Mouse (Mus musculus) cerebellum, postnatal 36 days (tissue): Measurements from ENCODE around the gene Adam1a.
"Not testable (repeated sequence)": the region's sequence is repeated elsewhere in the genome, so short reads cannot be mapped to it uniquely, and the experiment has no call there.

Experiments used
- DNase-seq, 2 experiments: peaks; one replicate each; pipeline ENCODE4 v3.0.0; 2021 to 2022; ENCODE audit warnings: mixed read lengths in 2 of 2

The Adam1a gene

DNA sequence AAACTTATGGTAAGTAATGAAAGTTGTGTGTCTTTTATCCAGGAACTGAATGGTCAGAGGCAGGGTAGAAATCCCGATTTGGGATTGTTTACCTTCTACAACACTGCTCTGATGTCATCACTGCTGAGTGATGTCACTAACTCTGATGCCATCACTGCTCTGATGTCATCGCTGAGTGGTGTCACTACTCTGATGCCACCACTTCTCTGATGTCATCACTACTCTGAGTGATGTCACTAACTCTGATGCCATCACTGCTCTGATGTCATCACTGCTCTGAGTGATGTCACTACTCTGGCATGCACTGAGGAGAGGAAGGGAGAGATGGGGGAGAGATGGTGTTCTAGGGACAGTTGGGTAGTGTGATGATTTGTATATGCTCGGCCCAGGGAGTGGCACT, 17.2 kb upstream of the Adam1a start:
- DNase-seq, result no peak

DNA sequence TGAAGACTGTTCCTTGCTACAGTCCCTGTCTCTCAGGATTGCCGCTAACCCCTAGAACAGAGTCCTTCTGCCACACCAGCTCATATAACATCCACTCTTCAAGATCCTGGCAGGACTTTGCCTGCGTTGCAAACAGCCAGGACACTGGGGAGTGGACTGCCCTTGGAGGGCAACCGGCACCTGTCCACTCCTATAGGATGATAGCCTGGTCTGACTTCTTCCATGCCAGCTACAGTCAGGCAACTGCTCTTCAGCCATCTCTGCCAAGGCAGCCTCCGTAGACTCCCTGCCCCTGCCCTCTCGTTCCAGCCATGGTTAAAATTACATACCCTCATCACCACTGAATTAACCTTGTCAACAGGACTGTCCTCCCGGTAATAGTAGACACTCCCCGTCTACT, 3.9 kb upstream of the Adam1a start:
- no peak for DNase-seq

- no peak for DNase-seq
Measured at GRCm38 (mm10) chr5:121547084-121547483, 1.8 kb upstream of the Adam1a start.

DNA sequence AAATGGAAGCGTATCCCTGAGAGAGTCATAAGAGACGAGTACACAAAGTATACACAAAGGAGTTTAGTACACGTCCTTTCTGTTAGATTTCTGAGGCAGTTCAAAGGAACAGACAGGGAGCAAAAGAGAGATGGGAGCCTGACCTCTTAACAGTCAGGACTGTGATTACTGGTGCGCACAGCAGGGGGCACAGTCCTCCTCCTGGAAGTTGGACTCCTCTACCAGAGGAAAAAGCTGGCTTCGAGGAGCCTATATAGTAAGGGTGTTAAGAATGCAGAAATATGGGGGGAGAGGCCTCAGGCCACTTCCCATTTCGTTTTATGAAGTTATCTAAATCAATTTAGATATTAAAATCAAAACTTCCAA, 1.2 kb upstream of the Adam1a start:
- peak; percentile 18 to 38 for DNase-seq

DNA sequence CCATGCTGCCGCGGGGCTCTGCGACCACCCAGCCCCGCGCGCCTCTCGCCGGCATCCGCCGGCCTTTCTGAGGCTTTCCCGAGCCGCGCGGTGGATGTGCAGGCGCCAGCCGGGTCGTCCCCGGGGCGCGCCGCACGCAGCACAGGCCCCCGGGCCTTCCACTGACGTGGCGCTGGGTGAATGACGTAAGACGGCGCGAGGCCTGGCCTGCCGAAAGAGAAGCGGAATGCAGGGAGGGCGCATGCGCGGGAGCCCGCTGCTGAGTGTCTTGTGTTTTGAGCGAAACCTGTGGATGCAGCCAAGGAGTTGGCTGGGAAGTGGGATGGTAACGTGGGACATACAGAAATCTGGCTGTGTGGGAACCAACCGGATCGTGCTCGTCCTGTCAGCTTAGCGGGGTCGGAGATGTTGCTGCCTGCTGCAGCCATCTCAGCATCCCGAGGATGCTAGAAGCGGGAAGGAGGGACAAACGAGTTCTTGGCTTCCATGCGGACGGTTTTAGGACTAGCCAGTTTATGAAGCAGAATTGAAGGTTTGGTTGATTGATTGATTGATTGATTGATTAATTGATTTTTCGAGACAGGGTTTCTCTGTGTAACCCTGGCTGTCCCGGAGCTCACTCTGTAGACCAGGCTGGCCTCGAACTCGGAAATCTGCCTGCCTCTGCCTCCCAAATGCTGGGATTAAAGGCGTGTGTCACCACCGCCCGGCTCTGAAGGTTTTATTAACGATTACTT, 679 bp upstream of the Adam1a start, which contains the start of gene Mapkapk5:
Gene Mapkapk5 (minus strand): TSS at position 113 of the 737 bp plus-strand sequence.
- DNase-seq, result peak; percentile 99

- DNase-seq, result no peak
Measured at GRCm38 (mm10) chr5:121543370-121543769, 1.9 kb downstream of the Adam1a start.

- DNase-seq, result no peak
Measured at GRCm38 (mm10) chr5:121541235-121541634, 4.0 kb downstream of the Adam1a start.

DNA sequence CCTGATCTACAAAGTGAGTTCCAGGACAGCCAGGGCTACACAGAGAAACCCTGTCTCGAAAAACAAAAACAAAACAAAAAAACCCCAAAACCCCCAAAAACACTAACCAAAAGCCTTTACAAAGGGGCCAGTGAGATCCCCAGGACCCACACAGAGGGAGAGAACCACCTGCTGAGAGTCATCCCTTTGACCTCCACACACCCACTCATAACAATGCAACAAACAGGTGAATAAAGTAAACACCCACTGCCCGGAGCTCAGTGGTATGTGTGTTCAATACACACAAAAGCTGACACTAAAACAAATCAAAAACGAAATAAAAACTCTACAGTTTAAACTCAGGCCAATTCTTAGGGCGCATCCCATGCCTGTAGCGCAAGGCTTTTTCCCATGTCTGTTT, 5.2 kb downstream of the Adam1a start:
- no peak for DNase-seq

DNA sequence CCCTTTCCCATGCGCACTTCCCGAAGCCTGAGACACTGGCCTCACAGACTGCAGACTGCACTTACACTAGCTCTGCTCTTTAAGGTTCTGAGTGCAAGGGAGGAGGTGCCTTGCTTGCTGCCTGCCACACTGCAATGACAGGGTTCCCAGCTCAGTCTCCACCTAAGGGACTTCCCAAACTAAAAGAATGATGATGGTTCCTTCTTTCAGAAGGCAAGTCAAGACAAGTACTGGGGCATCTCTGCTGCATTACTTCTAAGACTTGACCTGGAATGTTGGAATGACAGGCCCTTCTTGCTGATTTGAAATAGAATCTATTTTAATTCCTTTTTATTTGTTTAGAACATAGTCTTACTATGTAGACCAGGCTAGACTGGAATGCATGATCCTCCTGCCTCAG, 7.7 kb downstream of the Adam1a start:
- no peak for DNase-seq

DNA sequence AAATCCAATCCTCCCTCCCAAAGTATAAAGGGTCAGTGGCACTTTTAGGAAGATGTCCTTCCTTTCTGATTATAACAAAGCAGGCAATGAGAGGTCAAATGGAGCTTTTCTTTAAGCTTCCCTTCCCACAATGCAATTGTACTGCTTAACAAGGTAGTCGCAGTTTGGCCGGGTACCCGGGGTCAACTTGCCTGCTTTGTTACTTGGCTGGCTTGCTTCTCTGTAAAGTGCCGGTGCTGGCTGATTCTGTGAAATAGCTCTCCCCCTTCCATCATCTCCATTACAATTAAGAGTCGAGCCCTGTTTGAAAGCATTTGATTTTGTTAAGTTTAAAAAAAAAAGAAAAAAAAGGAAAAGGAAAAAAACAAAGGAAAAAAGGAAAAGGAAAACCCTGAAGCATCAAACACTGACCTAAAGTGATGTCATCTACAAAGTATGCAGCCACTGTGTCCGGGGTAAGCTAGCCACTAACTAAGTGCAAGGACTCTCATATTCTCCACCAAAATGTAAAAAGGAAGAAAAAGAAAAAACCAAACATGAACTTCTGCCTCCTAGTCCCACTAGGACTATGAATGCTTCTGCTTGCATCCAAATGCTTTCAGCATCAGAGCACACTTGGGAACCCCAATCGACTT, 8.2 kb downstream of the Adam1a start:
- no peak for DNase-seq

GRCm38 (mm10) chr5:121535116-121535515, 10.2 kb downstream of the Adam1a start:
- DNase-seq, result no peak

- DNase-seq, result peak; percentile 13 to 14
Measured at GRCm38 (mm10) chr5:121534521-121534920, 10.8 kb downstream of the Adam1a start.

DNA sequence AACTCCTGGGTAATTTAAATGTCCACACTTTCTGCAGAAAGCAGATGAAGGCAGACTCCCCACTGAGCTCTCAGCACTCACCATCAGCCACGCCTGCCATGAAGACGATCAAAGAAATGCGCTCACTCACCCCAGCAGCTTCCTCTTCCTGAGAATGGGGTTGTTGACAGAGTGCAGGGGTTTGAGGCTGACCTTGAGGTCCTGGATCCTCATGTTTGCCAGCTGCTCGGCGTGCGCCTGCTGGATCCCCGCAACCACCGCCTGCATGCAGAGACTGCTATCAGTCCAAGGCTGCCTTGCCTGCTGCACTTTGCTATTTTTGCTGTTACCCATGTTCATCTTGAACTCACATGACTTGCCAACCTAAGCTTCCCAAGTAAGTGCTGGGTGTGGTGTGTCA, 18.3 kb downstream of the Adam1a start:
- DNase-seq, result no peak

GRCm38 (mm10) chr5:121526526-121526925, 18.8 kb downstream of the Adam1a start:
- DNase-seq, result no peak

- no peak for DNase-seq
Measured at GRCm38 (mm10) chr5:121525774-121526450, 19.4 kb downstream of the Adam1a start.

- DNase-seq, result not testable (repeated sequence)
Measured at GRCm38 (mm10) chr5:121519758-121520157, 25.5 kb downstream of the Adam1a start.

DNA sequence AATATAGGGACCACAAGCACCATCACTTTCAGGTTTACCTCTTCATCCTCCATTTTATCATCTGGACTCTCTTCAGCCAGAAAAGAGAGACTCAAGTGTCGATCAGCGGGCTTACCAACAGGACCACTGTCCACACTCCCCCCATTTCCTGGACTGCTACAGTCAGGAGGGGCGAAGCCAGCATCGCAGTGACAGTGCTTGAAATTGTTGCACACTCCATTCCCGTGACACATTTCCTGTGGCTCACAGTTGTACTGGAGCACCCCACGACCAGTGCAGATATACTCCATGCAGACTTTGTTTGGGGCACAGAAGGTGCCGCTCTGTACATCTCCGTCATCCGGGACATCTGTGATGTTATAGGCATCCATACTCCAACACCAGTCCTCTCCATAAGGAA, 26.3 kb downstream of the Adam1a start:
- DNase-seq, result no peak

GRCm38 (mm10) chr5:121510009-121510408, 35.3 kb downstream of the Adam1a start:
- DNase-seq, result no peak

GRCm38 (mm10) chr5:121506846-121507245, 38.4 kb downstream of the Adam1a start:
- DNase-seq, result no peak

- DNase-seq, result no peak
Measured at GRCm38 (mm10) chr5:121503231-121503630, 42.1 kb downstream of the Adam1a start, which contains the start of gene Adam1b. Gene Adam1b (minus strand): TSS chr5:121503435.

GRCm38 (mm10) chr5:121501424-121501996, 43.8 kb downstream of the Adam1a start:
- DNase-seq, result not testable (repeated sequence)

GRCm38 (mm10) chr5:121500719-121501118, 44.6 kb downstream of the Adam1a start:
- DNase-seq, result no peak

- DNase-seq, result no peak
Measured at GRCm38 (mm10) chr5:121493305-121493704, 52.0 kb downstream of the Adam1a start.
